Mouse (Mus musculus) v-Abl transformed pro-B cells (cell line): ENCODE results near the gene Sash1.

Source experiments
- in situ Hi-C, 2 experiments: fragments of 400-800 bp; cut with MboI; formaldehyde crosslinking; loops; one replicate each; pipeline ENCODE4 v1.15.1; 2025; ENCODE audit not compliant: unreplicated experiment in 2 of 2

Sash1 gene

GRCm38 (mm10) chr10:8885630-8886527 lies at the start of gene Sash1:
TSS of gene Sash1 (minus strand) at chr10:8886070.
- in situ Hi-C loops, result no loop called here

DNA sequence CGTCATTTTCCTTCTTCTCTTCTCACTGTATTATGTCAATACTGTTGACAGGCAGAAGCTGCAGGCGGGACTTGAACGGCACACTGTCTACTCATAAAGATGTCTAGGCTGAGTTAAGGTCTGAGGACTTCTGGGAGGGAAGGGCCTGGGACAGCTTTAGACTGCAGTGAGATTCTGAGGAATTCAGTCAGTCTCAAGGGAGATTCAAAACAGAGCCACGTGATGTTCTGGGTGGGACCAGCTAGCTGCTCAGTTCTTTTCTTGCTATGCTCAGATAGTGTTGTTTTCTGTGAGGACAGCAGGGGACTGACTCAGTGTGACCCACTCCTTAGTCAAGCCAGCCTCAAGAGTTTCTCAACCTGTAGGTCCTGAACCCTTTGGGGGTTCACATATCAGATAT lies 49.7 kb upstream of the Sash1 start:
- in situ Hi-C loops, result no loop called here

DNA sequence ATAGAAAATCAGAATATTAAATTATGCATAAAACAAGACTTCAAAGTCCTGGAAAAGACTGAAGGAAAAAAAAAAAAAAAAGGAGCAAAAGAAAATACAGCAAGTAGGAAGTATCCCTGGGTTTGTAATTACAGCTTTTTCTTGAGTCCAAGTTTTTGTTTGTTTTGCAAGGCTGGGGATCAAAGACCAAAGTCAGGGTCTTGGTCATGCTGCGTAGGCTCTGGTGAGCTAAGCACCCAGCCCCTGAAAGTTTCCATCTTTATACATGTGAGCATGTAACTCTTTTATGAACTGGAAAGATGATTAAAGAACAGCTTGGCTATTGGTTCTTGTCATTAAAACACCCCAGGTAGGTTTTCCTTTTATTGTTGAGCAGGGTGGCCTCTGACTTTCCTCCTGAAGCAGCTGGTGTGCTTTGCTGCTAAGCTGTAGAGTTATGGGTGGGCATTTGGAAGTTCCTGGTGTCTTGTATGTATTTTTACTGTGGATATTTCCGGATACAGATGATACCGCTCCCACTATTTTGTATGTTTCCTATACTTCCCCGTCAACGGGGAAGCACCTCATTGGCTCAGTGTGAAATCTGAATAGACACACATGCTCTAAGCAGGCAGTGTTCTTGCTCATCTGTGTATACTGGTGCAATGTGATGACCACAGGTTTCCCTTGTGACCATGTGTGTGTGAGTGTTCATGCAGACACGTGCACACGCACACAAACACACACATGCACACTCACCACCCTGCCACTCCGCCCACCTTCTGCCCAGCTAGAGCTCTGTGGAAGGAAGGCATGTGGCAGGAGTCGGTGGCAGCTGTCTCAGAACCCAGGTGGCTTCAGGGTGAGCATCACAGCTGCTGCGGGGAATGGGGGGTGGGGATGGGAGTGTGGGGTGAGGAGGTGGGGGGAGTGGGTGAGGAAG lies 47.8 kb upstream of the Sash1 start:
- in situ Hi-C loops, result no loop called here

DNA sequence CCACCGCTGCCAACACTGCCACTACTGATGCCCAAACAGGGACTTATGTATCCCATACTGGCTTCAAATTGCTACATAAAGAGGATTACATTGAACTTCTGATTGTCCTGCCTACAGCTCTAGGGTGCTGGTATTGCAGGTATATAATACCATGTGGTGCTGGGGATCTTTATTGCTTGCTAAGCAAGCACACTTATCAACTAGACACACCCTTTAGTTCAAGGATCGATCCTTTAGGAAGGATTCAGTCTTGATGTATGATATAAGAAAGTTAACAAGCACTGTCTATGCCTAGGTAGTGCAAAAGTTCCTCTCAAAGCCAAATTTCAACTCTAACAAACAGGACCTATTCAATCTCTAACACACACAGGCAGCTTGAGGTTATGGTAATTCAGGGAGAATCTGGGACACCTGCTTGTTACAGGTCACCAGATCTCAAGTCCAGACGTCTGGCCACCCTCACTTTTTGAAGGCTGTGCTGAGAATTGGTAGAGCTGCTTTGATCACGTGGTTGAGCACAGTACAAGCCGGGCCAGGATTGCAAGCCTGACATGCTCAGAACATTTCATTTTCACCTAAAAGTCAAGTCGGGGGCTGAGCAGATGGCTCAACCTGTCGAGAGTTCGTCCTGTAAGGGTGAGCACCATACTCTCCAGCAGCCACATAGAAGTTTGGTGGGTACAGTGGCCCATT lies 45.8 kb upstream of the Sash1 start:
- in situ Hi-C loops, result no loop called here

- in situ Hi-C loops, result no loop called here
These were observed 44.8 kb upstream of the Sash1 start for GRCm38 (mm10) chr10:8930672-8931071.

GRCm38 (mm10) chr10:8928775-8929647 lies 43.1 kb upstream of the Sash1 start:
- in situ Hi-C loops, result no loop called here

GRCm38 (mm10) chr10:8928261-8928660 lies 42.4 kb upstream of the Sash1 start:
- in situ Hi-C loops, result no loop called here

- in situ Hi-C loops, result no loop called here
These were observed 41.0 kb upstream of the Sash1 start for GRCm38 (mm10) chr10:8926906-8927305.

- in situ Hi-C loops, result no loop called here
These were observed 40.4 kb upstream of the Sash1 start for GRCm38 (mm10) chr10:8926295-8926694.

- in situ Hi-C loops, result no loop called here
These were observed 39.4 kb upstream of the Sash1 start for GRCm38 (mm10) chr10:8925299-8925698.

DNA sequence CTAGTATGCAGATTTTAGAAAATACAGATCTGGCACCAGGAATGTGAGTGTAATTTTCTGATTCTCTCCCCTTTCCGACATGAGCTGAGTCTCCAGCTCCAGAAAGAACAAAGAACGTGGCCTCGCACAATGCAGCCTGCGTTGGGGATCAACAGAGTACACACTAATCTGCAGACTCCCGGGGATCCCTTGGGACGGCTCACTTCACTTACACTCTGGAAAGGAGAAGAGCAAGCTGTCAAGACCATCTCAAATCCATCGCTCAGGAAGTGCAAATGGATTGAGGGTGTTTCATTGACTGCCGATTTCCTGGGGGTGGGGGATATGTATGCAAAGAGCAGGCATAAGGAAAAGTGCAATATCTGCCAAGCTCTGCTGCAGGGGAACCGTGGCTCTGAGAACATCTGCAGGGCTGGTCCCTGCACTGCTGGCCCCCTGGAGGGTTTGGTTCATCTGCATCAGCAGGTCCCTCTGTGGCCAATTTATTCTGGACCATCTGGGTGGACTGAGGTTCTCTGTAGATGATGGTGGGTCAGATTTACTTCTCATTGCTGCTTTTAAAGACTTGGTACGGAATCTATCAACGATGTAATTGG lies 35.3 kb upstream of the Sash1 start:
- in situ Hi-C loops, result no loop called here

GRCm38 (mm10) chr10:8917798-8918197 lies 31.9 kb upstream of the Sash1 start:
- in situ Hi-C loops, result loop anchor here in 1 of 2 experiments (10.0 kb wide), 1 partner anchor 57 kb away; no protein-coding TSS in a partner anchor

- in situ Hi-C loops, result loop anchor here in 1 of 2 experiments (10.0 kb wide), 1 partner anchor 57 kb away; no protein-coding TSS in a partner anchor
These were observed 31.5 kb upstream of the Sash1 start for GRCm38 (mm10) chr10:8917350-8917749.

- in situ Hi-C loops, result loop anchor here in 1 of 2 experiments (10.0 kb wide), 1 partner anchor 59 kb away; no protein-coding TSS in a partner anchor
These were observed 29.9 kb upstream of the Sash1 start for GRCm38 (mm10) chr10:8915755-8916154.

DNA sequence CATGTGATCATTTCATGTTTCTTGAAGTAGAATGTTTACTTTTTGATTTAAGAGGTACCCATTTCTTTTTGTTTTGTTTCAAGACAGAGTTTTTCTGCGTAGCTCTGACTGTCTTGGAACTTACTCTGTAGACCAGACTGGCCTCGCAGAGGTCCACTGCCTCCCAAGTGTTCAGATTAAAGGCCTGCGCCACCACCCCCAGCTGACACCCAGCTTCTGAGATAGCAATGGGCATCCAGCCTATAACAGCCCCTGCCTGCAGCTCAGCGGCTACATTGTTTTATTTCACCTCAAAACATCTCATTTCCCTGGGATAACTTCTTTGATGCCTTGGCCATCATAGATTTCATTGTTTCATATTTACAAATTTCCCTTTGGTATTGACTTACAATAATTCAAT lies 28.0 kb upstream of the Sash1 start:
- in situ Hi-C loops, result loop anchor here (5.0 to 10.0 kb wide), 2 partner anchors 61 to 63 kb away; no protein-coding TSS in a partner anchor

- in situ Hi-C loops, result loop anchor here (5.0 to 10.0 kb wide), 2 partner anchors 62 to 65 kb away; no protein-coding TSS in a partner anchor
These were observed 26.9 kb upstream of the Sash1 start for GRCm38 (mm10) chr10:8912706-8913275.

DNA sequence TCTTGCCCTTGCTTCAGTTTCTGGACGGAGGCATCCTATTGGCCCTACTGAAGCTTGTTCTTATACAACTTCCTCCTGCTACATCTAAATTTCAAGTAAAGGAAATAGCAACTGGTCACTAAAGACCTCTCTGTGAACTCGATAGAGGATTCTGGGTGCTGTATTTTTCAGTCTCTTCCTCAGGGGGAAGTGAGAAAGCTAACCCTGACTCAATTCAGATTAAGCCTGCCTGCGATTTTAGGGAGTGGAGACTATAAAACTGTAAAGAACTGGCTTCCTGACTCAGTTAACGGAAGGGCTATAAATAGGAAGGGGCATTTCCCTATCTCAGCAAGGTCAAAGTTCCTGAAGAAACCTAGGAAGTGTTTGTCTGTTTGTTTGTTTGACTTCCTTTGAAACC lies 26.3 kb upstream of the Sash1 start:
- in situ Hi-C loops, result loop anchor here (5.0 to 10.0 kb wide), 2 partner anchors 63 to 65 kb away; no protein-coding TSS in a partner anchor

DNA sequence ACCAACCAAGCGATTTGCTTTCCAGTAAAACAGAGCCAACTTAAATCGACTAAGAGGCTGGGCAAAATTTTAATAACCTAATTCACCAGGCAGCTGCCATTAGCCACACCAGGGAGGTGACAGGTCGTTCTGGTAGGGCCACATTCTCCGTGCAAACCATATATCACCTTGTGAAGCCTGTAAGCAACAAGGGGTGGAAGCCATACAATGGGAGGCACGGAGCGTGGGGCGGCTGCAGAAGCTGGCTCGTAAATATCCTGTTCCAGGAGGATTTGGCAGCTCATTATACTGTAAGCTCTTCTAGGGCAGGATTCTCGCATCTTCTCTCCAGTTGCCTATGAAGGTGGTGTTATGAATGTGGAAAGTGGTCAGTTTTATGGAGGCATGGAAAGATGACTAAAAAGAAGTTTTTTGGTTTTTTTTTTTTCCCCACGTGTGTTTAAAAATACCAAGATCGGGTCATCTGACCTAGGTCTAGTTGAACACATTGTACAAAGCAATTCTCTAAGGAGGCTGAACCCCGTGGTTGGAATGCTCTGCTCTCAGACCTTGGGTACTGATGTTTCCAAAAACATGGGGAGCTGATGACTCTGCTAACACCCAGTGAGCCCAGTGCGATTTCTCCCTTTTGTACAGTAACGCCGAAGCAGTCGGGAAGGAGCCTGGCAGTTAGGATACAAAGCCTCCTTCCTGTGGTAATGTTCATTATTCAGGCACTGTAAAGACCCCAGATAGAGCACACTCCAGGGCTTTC lies 24.5 kb upstream of the Sash1 start:
- in situ Hi-C loops, result loop anchor here (5.0 to 10.0 kb wide), 2 partner anchors 64 to 67 kb away; no protein-coding TSS in a partner anchor
